Mouse (Mus musculus) forebrain, embryonic 16.5 days (tissue): ENCODE data around the gene Fam57b. TPM values are rescaled to one million over a fixed set of nuclear protein-coding genes. Genes with fewer than 3 reads are reported as not detected.

Source experiments
- ATAC-seq: fragments of 200-750 bp; cut with Nextera tagmentation; 2 replicates; pipeline ENCODE4 v1.8.0; 2017; ENCODE audit warnings: mild to moderate bottlenecking, moderate library complexity
- H3K27ac ChIP-seq: fragments of 300-500 bp; sonication (generic); 2 replicates; pipeline ENCODE4 v1.5.1; 2014; ENCODE audit warnings: low read length, control low read depth
- H3K27me3 ChIP-seq: fragments of 300-500 bp; sonication (generic); replicated peaks from 2 replicates; pipeline ENCODE4 v1.6.1; 2014; ENCODE audit warnings: low read length; ENCODE audit not compliant: control insufficient read depth, insufficient read depth
- H3K36me3 ChIP-seq: fragments of 300-500 bp; sonication (generic); 2 replicates; pipeline ENCODE4 v1.6.1; 2014; ENCODE audit not compliant: control insufficient read depth, insufficient read depth
- H3K4me1 ChIP-seq: fragments of 300-500 bp; sonication (generic); replicated peaks from 2 replicates; pipeline ENCODE4 v1.6.1; 2014; ENCODE audit warnings: low read length; ENCODE audit not compliant: control insufficient read depth, insufficient read depth
- H3K4me2 ChIP-seq: fragments of 300-500 bp; sonication (generic); 2 replicates; pipeline ENCODE4 v1.6.1; 2014; ENCODE audit warnings: mild to moderate bottlenecking, low read length, control low read depth
- H3K4me3 ChIP-seq: fragments of 300-500 bp; sonication (generic); replicated peaks from 2 replicates; pipeline ENCODE4 v1.5.1; 2014; ENCODE audit warnings: mild to moderate bottlenecking, low read length, control low read depth
- H3K9ac ChIP-seq: fragments of 300-500 bp; sonication (generic); replicated peaks from 2 replicates; pipeline ENCODE4 v1.6.1; 2014; ENCODE audit warnings: low read depth, low read length, control low read depth
- H3K9me3 ChIP-seq: fragments of 300-500 bp; sonication (generic); 2 replicates; pipeline ENCODE4 v1.6.1; 2016; ENCODE audit warnings: low read length; ENCODE audit not compliant: control insufficient read depth
- WGBS: fragments of 180-500 bp; shearing (Covaris S2); extraction: QIAGEN DNeasy Blood & Tissue Kit; methylation state at CpG from one replicate; pipeline ENCODE4 v1.1.7; 2014; 5-methylcytosine and 5-hydroxymethylcytosine counted together
- polyA plus RNA-seq: library from polyadenylated mRNA; unstranded; fragments of >200 nt; fragmentation: Nextera tagmentation; extraction: Ambion mirVana; gene quantifications from 2 replicates; pipeline ENCODE4 v1.2.1, GENCODE M21; 2015

Fam57b gene
- polyA plus RNA-seq, 1 experiment from 2014 or later = 40.4 TPM

- Histone ChIP-seq H3K4me1 (peaks cover 36% of the 10 kb centered on the region), H3K9me3 (no peaks in the 10 kb centered on the region), H3K4me2 (no peak overlapping the region), H3K9ac (no peak overlapping the region), H3K4me3 (no peak overlapping the region), H3K27me3 (no peaks in the 10 kb centered on the region), H3K36me3 (peaks cover 20% of the 10 kb centered on the region), H3K27ac (no peak overlapping the region)
- WGBS = 75% methylated on average over 4 of the region's 4 CpGs
- no peak for ATAC-seq
Observed at GRCm38 (mm10) chr7:126793456-126794270, 3.8 kb upstream of the Fam57b start.

- H3K4me1 ChIP-seq = peaks cover 36% of the 10 kb centered on the region
- H3K27me3 ChIP-seq = no peaks in the 10 kb centered on the region
- no peaks in the 10 kb centered on the region for H3K9me3 ChIP-seq
- H3K27ac ChIP-seq = no peak overlapping the region
- no peak for ATAC-seq
- no peak overlapping the region for H3K4me3 ChIP-seq
- WGBS = 75% methylated on average over 4 of the region's 4 CpGs
- H3K4me2 ChIP-seq = no peak overlapping the region
- peaks cover 18% of the 10 kb centered on the region for H3K36me3 ChIP-seq
- H3K9ac ChIP-seq = no peak overlapping the region
Observed at GRCm38 (mm10) chr7:126794271-126794605, 3.2 kb upstream of the Fam57b start.

- Histone ChIP-seq H3K4me2 (no peak overlapping the region), H3K9me3 (no peaks in the 10 kb centered on the region), H3K9ac (no peak overlapping the region), H3K4me1 (peaks cover 39% of the 10 kb centered on the region), H3K27ac (no peak overlapping the region), H3K36me3 (peaks cover 10% of the 10 kb centered on the region), H3K4me3 (no peak overlapping the region), H3K27me3 (no peaks in the 10 kb centered on the region)
- 79% methylated on average over 16 of the region's 16 CpGs for WGBS
- no peak for ATAC-seq
Observed at GRCm38 (mm10) chr7:126795387-126796317, 1.8 kb upstream of the Fam57b start.

- Histone ChIP-seq H3K4me2 (no peak overlapping the region), H3K4me3 (no peak overlapping the region), H3K9ac (no peak overlapping the region), H3K27me3 (no peaks in the 10 kb centered on the region), H3K9me3 (no peaks in the 10 kb centered on the region), H3K36me3 (peaks cover 10% of the 10 kb centered on the region), H3K27ac (no peak overlapping the region), H3K4me1 (peaks cover 31% of the 10 kb centered on the region)
- ATAC-seq = no peak
- whole genome bisulfite sequencing = 63% methylated on average over 8 of the region's 8 CpGs
Observed at GRCm38 (mm10) chr7:126796350-126796932, 1.0 kb upstream of the Fam57b start.

- under 1% methylated on average over 40 of the region's 40 CpGs for WGBS
- no peak for ATAC-seq
Observed at GRCm38 (mm10) chr7:126798127-126799049, 920 bp downstream of the Fam57b start.

GRCm38 (mm10) chr7:126799050-126799467, 1.6 kb downstream of the Fam57b start:
- Histone ChIP-seq H3K36me3 (peaks cover 10% of the 10 kb centered on the region), H3K9me3 (no peaks in the 10 kb centered on the region), H3K4me1 (peaks cover 22% of the 10 kb centered on the region), H3K27me3 (no peaks in the 10 kb centered on the region), H3K27ac (peak overlapping the region; percentile 96), H3K4me2 (peak overlapping the region; percentile 94), H3K4me3 (peak overlapping the region; percentile 64), H3K9ac (peak overlapping the region; percentile 79)
- 0% methylated on average over 24 of the region's 36 CpGs for WGBS
- ATAC-seq = peak; percentile 98

More at GRCm38 (mm10) chr7:126798127-126799049, 920 bp downstream of the Fam57b start:
- Histone ChIP-seq H3K4me1 (peaks cover 22% of the 10 kb centered on the region), H3K4me2 (peak overlapping the region; percentile 94), H3K27me3 (no peaks in the 10 kb centered on the region), H3K4me3 (peak overlapping the region; percentile 64), H3K9me3 (no peaks in the 10 kb centered on the region), H3K36me3 (peaks cover 10% of the 10 kb centered on the region), H3K27ac (peak overlapping the region; percentile 96), H3K9ac (peak overlapping the region; percentile 72)

- peak; percentile 89 for ATAC-seq
- Histone ChIP-seq H3K4me2 (peak overlapping the region; percentile 94), H3K4me3 (peak overlapping the region; percentile 64), H3K9ac (peak overlapping the region; percentile 79), H3K9me3 (no peaks in the 10 kb centered on the region), H3K27ac (peak overlapping the region; percentile 96), H3K36me3 (peaks cover 9% of the 10 kb centered on the region), H3K27me3 (no peaks in the 10 kb centered on the region), H3K4me1 (peaks cover 22% of the 10 kb centered on the region)
- WGBS = 1% methylated on average over 38 of the region's 38 CpGs
Observed at GRCm38 (mm10) chr7:126799468-126800268, 2.2 kb downstream of the Fam57b start.
